Mouse (Mus musculus) C2C12 (cell line): Measurements from ENCODE around the gene Cchcr1. TPM values are rescaled to one million over a fixed set of nuclear protein-coding genes. Genes with fewer than 3 reads are reported as not detected.

ENCODE experiments used
- H3K27me3 ChIP-seq: one replicate; pipeline ENCODE4 v1.6.1; 2011; ENCODE audit not compliant: control insufficient read depth, insufficient read depth, insufficient read length
- H3K36me3 ChIP-seq: one replicate; pipeline ENCODE4 v1.6.1; 2011; ENCODE audit not compliant: control insufficient read depth, insufficient read depth
- H3K4me3 ChIP-seq: one replicate; pipeline ENCODE4 v1.5.1; 2011; ENCODE audit warnings: mild to moderate bottlenecking, control low read depth; ENCODE audit not compliant: poor library complexity, insufficient read depth, severe bottlenecking
- H3K79me2 ChIP-seq: one replicate; pipeline ENCODE4 v1.6.1; 2011; ENCODE audit not compliant: control insufficient read depth, insufficient read depth
- H3K79me3 ChIP-seq: one replicate; pipeline ENCODE4 v1.6.1; 2011; ENCODE audit warnings: low read depth, control low read depth
- H3ac ChIP-seq: one replicate; pipeline ENCODE3; 2011; ENCODE audit warnings: low read depth; ENCODE audit not compliant: control insufficient read depth, insufficient read length
- CEBPB ChIP-seq: IDR thresholded peaks from one replicate; pipeline ENCODE4 v1.6.1; 2011; ENCODE audit warnings: low read depth, mild to moderate bottlenecking, control low read depth, moderate library complexity
- CTCF ChIP-seq: IDR thresholded peaks from one replicate; pipeline ENCODE4 v1.5.1; 2011; ENCODE audit not compliant: control insufficient read depth, insufficient read depth, insufficient read length
- FOSL1 ChIP-seq: IDR thresholded peaks from one replicate; pipeline ENCODE4 v1.8.0; 2011; ENCODE audit warnings: mild to moderate bottlenecking, low read length; ENCODE audit not compliant: poor library complexity, insufficient read depth, severe bottlenecking
- MAX ChIP-seq: IDR thresholded peaks from one replicate; pipeline ENCODE4 v1.6.1; 2011; ENCODE audit warnings: mild to moderate bottlenecking, control low read depth
- MYOD1 ChIP-seq: IDR thresholded peaks from one replicate; pipeline ENCODE4 v1.6.1; 2011; ENCODE audit warnings: low read depth; ENCODE audit not compliant: control insufficient read depth, insufficient read length
- MYOG ChIP-seq: IDR thresholded peaks from one replicate; pipeline ENCODE4 v1.6.1; 2011; ENCODE audit not compliant: control insufficient read depth, insufficient read length; ENCODE audit errors: extremely low read depth
- USF1 ChIP-seq: IDR thresholded peaks from one replicate; pipeline ENCODE4 v1.6.1; 2011; ENCODE audit warnings: low read depth, mild to moderate bottlenecking, control low read depth, moderate library complexity
- polyA plus RNA-seq: library from polyadenylated mRNA; unstranded; fragments of >200 nt; fragmentation: generic; extraction: Trizol; gene quantifications from one replicate; pipeline ENCODE4 v1.2.1, GENCODE M21; 2012; ENCODE audit warnings: missing spikeins

Cchcr1 gene
- polyA plus RNA-seq, 1 experiment, result 15.9 TPM

DNA sequence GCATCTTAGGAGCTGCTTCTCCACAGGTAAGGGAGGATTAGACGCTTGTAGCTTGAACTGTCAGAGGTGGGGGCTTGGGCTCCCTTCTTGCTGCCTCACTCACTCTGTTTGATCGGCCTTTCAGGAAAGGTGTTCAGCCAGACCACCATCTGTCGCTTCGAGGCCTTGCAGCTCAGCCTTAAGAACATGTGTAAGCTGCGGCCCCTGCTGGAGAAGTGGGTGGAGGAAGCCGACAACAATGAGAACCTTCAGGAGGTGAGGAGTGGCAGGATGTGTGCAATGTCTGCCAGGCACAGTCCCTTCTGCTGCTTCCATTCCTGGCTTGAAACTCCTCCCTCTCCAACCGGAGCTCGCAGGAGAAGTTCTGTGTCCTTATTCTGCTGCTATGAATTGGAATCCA lies 7.6 kb upstream of the Cchcr1 start:
- Histone ChIP-seq H3K36me3 (peaks cover 14% of the 10 kb centered on the region), H3K79me3 (no peaks in the 10 kb centered on the region), H3ac (no peak overlapping the region), H3K79me2 (no peaks in the 10 kb centered on the region), H3K27me3 (peaks cover 3% of the 10 kb centered on the region), H3K4me3 (no peak overlapping the region)
- TF ChIP-seq MYOG (no peak), FOSL1 (no peak), USF1 (no peak), CEBPB (no peak), MAX (no peak), MYOD1 (no peak), CTCF (no peak)

- no peak overlapping the region for H3ac ChIP-seq
- no peak overlapping the region for H3K4me3 ChIP-seq
- TF ChIP-seq FOSL1, result no peak
- TF ChIP-seq CTCF, result no peak
- no peak for TF ChIP-seq MAX
- TF ChIP-seq USF1, result no peak
- no peak for TF ChIP-seq CEBPB
- TF ChIP-seq MYOD1, result no peak
- no peak for TF ChIP-seq MYOG
- H3K79me3 ChIP-seq, result peaks cover 6% of the 10 kb centered on the region
- H3K27me3 ChIP-seq, result no peaks in the 10 kb centered on the region
- H3K36me3 ChIP-seq, result peaks cover 18% of the 10 kb centered on the region
- H3K79me2 ChIP-seq, result peaks cover 25% of the 10 kb centered on the region
Measured at GRCm38 (mm10) chr17:35512916-35513626, 3.8 kb upstream of the Cchcr1 start.

DNA sequence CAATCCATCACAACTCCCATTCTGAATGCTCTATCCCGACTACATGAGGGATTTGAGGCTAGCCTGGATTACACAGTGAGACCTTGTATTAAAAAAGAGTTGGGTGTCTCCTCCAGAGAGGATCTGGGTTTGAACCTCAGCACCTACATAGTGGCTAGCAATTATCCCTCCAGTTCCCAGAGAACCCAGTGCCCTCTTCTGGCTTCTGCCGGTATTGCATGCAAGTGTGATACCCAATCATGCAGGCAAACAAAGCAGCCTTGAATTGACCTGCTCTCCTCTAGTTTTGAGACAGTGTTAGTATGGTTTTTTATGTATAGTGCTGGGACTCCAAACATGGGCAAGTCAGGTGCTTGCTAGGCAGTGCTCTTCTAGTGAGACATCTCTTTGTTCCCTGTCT lies 3.0 kb upstream of the Cchcr1 start:
- Histone ChIP-seq H3K27me3 (no peaks in the 10 kb centered on the region), H3K36me3 (peaks cover 20% of the 10 kb centered on the region), H3ac (no peak overlapping the region), H3K79me2 (peaks cover 33% of the 10 kb centered on the region), H3K4me3 (no peak overlapping the region), H3K79me3 (peaks cover 12% of the 10 kb centered on the region)
- TF ChIP-seq MYOG (no peak), USF1 (no peak), FOSL1 (no peak), CEBPB (no peak), MAX (no peak), CTCF (no peak), MYOD1 (no peak)

DNA sequence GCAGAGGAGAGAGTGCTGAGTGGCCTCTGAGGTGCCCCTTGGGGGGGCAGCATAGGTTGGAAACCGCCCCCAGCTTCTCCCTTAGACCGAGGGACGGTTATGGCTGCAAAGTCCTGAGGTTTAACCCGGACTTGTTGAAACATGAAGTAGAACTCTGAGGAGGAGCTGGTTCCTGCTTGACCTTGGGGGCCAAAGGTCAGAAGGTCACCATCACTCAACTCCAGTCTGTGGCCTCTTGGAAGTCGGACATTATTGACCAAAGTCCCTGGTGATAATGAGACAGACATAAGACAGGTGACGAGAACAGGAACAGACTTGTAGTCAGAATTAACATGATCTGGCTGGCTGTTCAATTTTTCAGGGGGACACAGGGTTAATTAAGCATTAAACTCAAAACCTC lies 2.1 kb upstream of the Cchcr1 start:
- Histone ChIP-seq H3K27me3 (no peaks in the 10 kb centered on the region), H3K36me3 (peaks cover 20% of the 10 kb centered on the region), H3K79me3 (peaks cover 12% of the 10 kb centered on the region), H3K79me2 (peaks cover 33% of the 10 kb centered on the region), H3K4me3 (no peak overlapping the region), H3ac (no peak overlapping the region)
- no peak for TF ChIP-seq CTCF
- no peak for TF ChIP-seq FOSL1
- no peak for TF ChIP-seq USF1
- TF ChIP-seq CEBPB, result no peak
- TF ChIP-seq MYOD1, result no peak
- TF ChIP-seq MAX, result no peak
- no peak for TF ChIP-seq MYOG

GRCm38 (mm10) chr17:35515911-35516640 lies 824 bp upstream of the Cchcr1 start:
- peak overlapping the region; percentile 66 for H3ac ChIP-seq
- peaks cover 12% of the 10 kb centered on the region for H3K79me3 ChIP-seq
- no peaks in the 10 kb centered on the region for H3K27me3 ChIP-seq
- peaks cover 20% of the 10 kb centered on the region for H3K36me3 ChIP-seq
- H3K4me3 ChIP-seq, result peak overlapping the region; percentile 46
- H3K79me2 ChIP-seq, result peaks cover 33% of the 10 kb centered on the region
- TF ChIP-seq MYOD1 (no peak), FOSL1 (no peak), MYOG (no peak), USF1 (no peak), CEBPB (no peak), CTCF (no peak), MAX (no peak)
